Mouse (Mus musculus): Measurements from ENCODE around the gene Mef2b.

- TF ChIP-seq CTCF (IDR thresholded peaks at IDR 0.05; ENCODE audit: extremely low read depth, insufficient read depth, insufficient read length, insufficient replicate concordance): no peak
- no peak for TF ChIP-seq POLR2A (IDR thresholded peaks at IDR 0.05; ENCODE audit: low read depth, low read length)
Measured at GRCm38 (mm10) chr8:70170748-70171147, 31.2 kb downstream of the Mef2b start.
